Mouse (Mus musculus) olfactory bulb, adult 2 months (tissue): ENCODE measurements around the gene 4430402I18Rik.

Experiments
- CTCF ChIP-seq: fragments of 200-500 bp; IDR thresholded peaks from 2 replicates; pipeline ENCODE4 v1.5.1; 2012; ENCODE audit warnings: low read depth, mild to moderate bottlenecking, low read length, moderate library complexity; ENCODE audit not compliant: insufficient read depth
- POLR2A ChIP-seq: fragments of 200-500 bp; IDR thresholded peaks from 2 replicates; pipeline ENCODE4 v1.6.1; 2012; ENCODE audit warnings: mild to moderate bottlenecking, low read depth, low read length, moderate library complexity; ENCODE audit not compliant: insufficient read depth

DNA sequence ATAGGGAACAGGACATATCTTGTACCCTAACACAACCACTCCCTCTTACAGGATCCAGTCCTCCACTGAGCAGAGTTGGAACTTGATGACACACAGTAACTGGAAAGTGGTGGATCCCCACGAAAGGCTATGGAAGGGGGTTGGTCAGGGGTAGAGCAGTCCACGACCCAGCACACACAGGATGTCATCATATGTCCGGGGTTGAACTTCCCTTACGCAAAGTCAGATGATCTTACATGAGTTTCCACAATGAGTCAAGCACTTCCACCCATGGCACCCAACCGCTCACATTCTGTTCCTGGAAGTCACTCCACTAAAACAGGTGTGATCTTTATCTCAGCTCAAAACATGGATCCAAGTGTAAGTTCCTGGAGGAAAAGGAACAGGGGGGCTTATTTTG lies 49.8 kb downstream of the 4430402I18Rik start:
- TF ChIP-seq POLR2A, result no peak
- TF ChIP-seq CTCF, result no peak
